Mouse (Mus musculus) spleen, postnatal 4 days (tissue): Measurements from ENCODE around the gene Gm13040.
"Not testable (repeated sequence)": the region's sequence is repeated elsewhere in the genome, so short reads cannot be mapped to it uniquely, and the experiment has no call there.

Experiments
- DNase-seq, 2 experiments: peaks; one replicate each; pipeline ENCODE4 v3.0.0; 2022; ENCODE audit warnings: low spot score in 2 of 2

Gm13040 gene

DNA sequence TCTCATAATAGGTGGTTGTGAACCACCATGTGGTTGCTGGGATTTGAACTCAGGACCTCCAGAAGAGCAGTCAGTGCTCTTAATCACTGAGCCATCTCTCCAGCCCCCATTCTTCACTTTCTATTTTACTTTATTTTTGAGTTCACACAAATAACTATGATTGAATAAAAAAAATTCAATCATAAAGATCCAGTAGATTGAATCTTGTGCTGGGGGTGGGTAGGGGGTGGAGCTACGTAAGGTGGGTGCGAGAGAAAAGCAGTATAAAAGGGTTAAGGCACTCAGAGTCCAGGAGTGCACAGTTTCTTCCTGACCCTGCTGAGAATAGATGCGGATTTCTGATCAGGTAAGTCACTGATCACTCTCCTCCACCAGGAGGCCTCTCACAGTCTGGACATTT lies at the start of gene Gm13040:
Gm13040 (plus strand) TSS at position 301 of the 400 bp plus-strand sequence.
- DNase-seq, result not testable (repeated sequence)

DNA sequence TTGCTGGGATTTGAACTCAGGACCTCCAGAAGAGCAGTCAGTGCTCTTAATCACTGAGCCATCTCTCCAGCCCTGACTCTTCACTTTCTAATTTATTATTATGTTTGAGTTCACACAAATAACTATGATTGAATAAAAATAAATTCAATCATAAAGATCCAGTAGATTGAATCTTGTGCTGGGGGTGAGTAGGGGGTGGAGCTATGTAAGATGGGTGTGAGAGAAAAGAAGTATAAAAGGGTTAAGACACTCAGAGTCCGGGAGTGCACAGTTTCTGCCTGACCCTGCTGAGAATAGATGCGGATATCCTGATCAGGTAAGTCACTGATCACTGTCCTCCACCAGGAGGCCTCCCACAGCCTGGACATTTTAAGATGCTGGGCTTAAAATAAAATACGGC lies 24.7 kb upstream of the Gm13040 start, which contains the start of gene Gm13043:
Gm13043 (plus strand) TSS at position 301 of the 400 bp plus-strand sequence.
- DNase-seq, result no peak

DNA sequence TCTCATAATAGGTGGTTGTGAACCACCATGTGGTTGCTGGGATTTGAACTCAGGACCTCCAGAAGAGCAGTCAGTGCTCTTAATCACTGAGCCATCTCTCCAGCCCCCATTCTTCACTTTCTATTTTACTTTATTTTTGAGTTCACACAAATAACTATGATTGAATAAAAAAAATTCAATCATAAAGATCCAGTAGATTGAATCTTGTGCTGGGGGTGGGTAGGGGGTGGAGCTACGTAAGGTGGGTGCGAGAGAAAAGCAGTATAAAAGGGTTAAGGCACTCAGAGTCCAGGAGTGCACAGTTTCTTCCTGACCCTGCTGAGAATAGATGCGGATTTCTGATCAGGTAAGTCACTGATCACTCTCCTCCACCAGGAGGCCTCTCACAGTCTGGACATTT lies 15.6 kb downstream of the Gm13040 start, which contains the start of the genes BC080695 and Gm13057:
BC080695 (plus strand) TSS at position 301 of the 400 bp plus-strand sequence.
Gm13057 (plus strand) TSS at position 310 of the 400 bp plus-strand sequence.
- not testable (repeated sequence) for DNase-seq
